Mouse (Mus musculus) limb, embryonic 11.5 days (tissue): ENCODE measurements at regions not wholly inside any gene's neighbourhood (a gene's known extent, or its start where the extent isn't known, plus 50 kb on each side); places are given as distances from the start of the nearest gene placed in this dataset.

Experiments used
- ATAC-seq: fragments of 200-750 bp; cut with Nextera tagmentation; 2 replicates; pipeline ENCODE4 v1.8.0; 2017; ENCODE audit warnings: low read depth; ENCODE audit not compliant: insufficient number of reproducible peaks, low FRiP score, low TSS enrichment
- DNase-seq: peaks from one replicate; pipeline ENCODE4 v3.0.0-alpha.2; 2015; ENCODE audit warnings: low spot score
- H3K27ac ChIP-seq: fragments of 300-500 bp; sonication (generic); replicated peaks from 2 replicates; pipeline ENCODE4 v1.5.1; 2014; ENCODE audit warnings: low read depth, mild to moderate bottlenecking, low read length
- H3K27me3 ChIP-seq: fragments of 300-500 bp; sonication (generic); 2 replicates; pipeline ENCODE4 v1.6.1; 2014; ENCODE audit warnings: mild to moderate bottlenecking, low read length, mixed read lengths; ENCODE audit not compliant: control insufficient read depth, insufficient read depth
- H3K36me3 ChIP-seq: fragments of 300-500 bp; sonication (generic); 2 replicates; pipeline ENCODE4 v1.6.1; 2014; ENCODE audit warnings: mild to moderate bottlenecking, low read length, moderate library complexity, mixed read lengths; ENCODE audit not compliant: control insufficient read depth, insufficient read depth
- H3K4me1 ChIP-seq: fragments of 300-500 bp; sonication (generic); 2 replicates; pipeline ENCODE4 v1.6.1; 2014; ENCODE audit warnings: low read length, mixed read lengths; ENCODE audit not compliant: control insufficient read depth, insufficient read depth
- H3K4me2 ChIP-seq: fragments of 300-500 bp; sonication (generic); 2 replicates; pipeline ENCODE4 v1.6.1; 2014; ENCODE audit warnings: low read depth, mild to moderate bottlenecking, moderate library complexity; ENCODE audit not compliant: severe bottlenecking
- H3K4me3 ChIP-seq: fragments of 300-500 bp; sonication (generic); 2 replicates; pipeline ENCODE4 v1.5.1; 2014; ENCODE audit warnings: low read depth, low read length
- H3K9ac ChIP-seq: fragments of 300-500 bp; sonication (generic); 2 replicates; pipeline ENCODE4 v1.6.1; 2014; ENCODE audit warnings: mild to moderate bottlenecking, low read length
- H3K9me3 ChIP-seq: fragments of 300-500 bp; sonication (generic); 2 replicates; pipeline ENCODE4 v1.6.1; 2016; ENCODE audit warnings: low read length; ENCODE audit not compliant: control insufficient read depth
- WGBS: fragments of 180-500 bp; shearing (Covaris S2); extraction: QIAGEN DNeasy Blood & Tissue Kit; methylation state at CpG from one replicate; pipeline ENCODE4 v1.1.7; 2014; 5-methylcytosine and 5-hydroxymethylcytosine counted together

DNA sequence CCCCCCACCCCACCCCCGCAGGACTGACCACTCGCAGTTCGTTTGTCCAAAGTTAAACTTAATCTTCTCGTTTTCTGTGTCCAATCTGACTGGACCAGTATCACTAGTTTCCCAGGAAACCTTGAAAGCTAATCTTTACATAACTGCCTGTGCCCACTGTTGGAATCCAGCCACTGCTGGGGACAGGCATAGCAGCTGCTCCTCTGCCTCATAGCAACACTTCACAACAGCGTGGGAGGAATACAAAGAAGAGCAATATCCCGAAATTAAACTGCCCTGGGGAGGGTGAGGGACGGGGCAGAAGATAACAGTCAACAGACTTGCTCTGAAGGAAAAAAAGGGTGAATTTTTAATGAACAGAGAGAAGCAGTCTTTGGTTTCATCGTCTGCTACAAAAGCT lies 456.8 kb downstream of the Kcnj2 start:
- no peak overlapping the region for H3K4me2 ChIP-seq
- 81% methylated on average over 8 of the region's 8 CpGs for WGBS
- H3K4me3 ChIP-seq: no peak overlapping the region
- DNase-seq (no peak), ATAC-seq (no peak)
- no peak overlapping the region for H3K9ac ChIP-seq
- no peaks in the 10 kb centered on the region for H3K36me3 ChIP-seq
- H3K9me3 ChIP-seq: no peaks in the 10 kb centered on the region
- H3K27me3 ChIP-seq: no peaks in the 10 kb centered on the region
- H3K4me1 ChIP-seq: no peaks in the 10 kb centered on the region
- no peak overlapping the region for H3K27ac ChIP-seq

DNA sequence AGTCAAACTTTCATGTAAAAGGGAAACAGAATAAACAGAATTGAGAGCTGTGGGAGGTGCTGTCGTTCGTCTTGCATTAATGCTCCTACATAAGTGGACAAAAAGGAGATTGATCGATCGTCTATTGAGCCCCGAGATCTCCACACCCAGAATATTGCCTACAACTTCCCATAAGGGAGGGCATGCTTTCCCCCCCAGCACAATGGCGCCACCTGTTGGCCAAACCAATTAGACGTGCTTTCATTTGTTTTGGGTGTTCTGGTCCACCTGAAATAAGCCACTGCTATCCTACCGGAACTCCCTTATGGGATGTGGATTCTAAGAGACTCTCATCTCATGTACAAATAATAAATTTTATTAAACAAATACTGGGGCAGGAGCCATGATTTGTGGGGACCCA lies 457.5 kb downstream of the Kcnj2 start:
- no peaks in the 10 kb centered on the region for H3K27me3 ChIP-seq

DNA sequence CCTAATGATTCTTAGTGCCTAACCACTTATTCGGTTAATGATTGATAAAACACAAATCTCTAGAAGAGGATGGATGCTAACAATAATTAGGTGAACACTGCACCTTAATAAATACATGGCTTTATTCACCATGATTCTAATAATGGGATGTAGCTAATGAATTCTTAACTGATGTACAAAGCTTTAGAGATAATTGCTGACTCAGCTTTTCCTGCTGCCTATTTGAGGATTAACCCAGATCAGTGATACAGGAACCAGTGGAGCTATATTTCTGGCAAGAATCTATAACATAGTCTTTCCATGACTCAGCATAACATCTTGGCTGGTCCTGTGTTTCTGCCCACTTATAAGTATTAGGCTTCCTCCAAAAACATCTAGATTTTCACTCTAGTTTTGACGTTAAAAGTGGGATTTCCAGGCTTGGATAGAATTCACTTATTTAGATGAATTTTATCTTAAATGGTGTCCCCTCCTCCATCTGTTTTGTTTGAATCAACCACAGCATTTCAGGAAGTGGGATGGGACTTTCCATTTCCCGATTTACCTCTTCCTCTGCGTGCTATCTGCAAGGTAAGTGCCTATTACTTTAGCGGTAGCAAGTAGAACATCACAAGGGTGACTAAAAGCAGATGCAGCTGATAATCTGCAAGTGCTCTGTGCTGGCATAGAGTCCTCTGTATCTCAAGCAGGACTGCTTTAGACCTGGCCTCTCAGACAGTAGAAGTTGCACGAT lies 460.2 kb downstream of the Kcnj2 start:
- Histone ChIP-seq H3K4me3 (no peak overlapping the region), H3K27me3 (no peaks in the 10 kb centered on the region), H3K9ac (no peak overlapping the region), H3K4me2 (no peak overlapping the region), H3K27ac (no peak overlapping the region), H3K4me1 (no peaks in the 10 kb centered on the region), H3K36me3 (no peaks in the 10 kb centered on the region), H3K9me3 (no peaks in the 10 kb centered on the region)
- ATAC-seq (no peak), DNase-seq (no peak)
- 91% methylated on average over 6 of the region's 6 CpGs for WGBS

More for the DNA sequence above, 457.5 kb downstream of the Kcnj2 start:
- Histone ChIP-seq H3K4me2 (no peak overlapping the region), H3K36me3 (no peaks in the 10 kb centered on the region), H3K4me3 (no peak overlapping the region), H3K9ac (no peak overlapping the region), H3K27ac (no peak overlapping the region), H3K4me1 (no peaks in the 10 kb centered on the region), H3K9me3 (no peaks in the 10 kb centered on the region)
- ATAC-seq (no peak), DNase-seq (peak; percentile 77)
- WGBS: 65% methylated on average over 8 of the region's 8 CpGs

DNA sequence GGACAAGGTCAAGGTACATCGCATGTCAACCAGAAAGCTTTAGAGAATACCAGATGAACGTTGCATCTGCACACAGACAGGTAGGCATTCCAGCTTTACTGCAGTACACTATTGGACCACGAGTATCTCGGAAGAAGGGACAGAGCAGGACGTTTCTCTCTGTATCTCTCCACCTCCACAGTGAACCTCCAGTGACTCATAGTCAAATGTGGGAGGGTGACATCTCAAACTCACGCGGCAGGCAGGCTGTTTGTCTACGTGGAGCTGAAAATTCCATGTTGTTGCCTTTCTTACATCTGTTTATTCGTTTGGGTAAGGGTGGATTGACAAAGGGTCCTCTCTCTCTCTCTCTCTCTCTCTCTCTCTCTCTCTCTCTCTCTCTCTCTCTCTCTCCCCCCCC lies 463.6 kb downstream of the Kcnj2 start:
- Histone ChIP-seq H3K36me3 (no peaks in the 10 kb centered on the region), H3K27ac (no peak overlapping the region), H3K4me1 (no peaks in the 10 kb centered on the region), H3K4me3 (no peak overlapping the region), H3K9ac (no peak overlapping the region), H3K27me3 (no peaks in the 10 kb centered on the region), H3K4me2 (no peak overlapping the region), H3K9me3 (no peaks in the 10 kb centered on the region)
- ATAC-seq (no peak), DNase-seq (no peak)
- WGBS: 81% methylated on average over 9 of the region's 9 CpGs

DNA sequence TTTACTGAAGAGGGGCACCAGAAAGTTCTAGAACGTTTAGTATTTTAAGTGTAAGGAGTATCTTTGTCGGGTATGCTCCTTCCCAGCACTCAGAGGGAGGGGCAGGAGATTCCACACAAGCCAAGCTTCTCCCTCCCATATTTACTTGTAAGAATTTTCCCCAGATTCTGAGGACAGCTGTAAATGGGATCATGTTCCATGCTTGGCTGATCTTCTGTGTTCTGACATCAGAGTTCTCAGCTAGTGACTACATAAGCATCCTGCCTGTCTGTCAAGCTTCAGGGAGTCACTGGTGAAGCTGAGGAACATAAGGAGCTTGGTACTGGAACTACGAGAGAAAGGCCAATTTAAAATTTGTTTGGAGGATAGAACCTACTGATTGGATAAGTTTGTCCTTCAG lies 464.9 kb downstream of the Kcnj2 start:
- Histone ChIP-seq H3K27ac (no peak overlapping the region), H3K4me3 (no peak overlapping the region), H3K4me1 (no peaks in the 10 kb centered on the region), H3K27me3 (no peaks in the 10 kb centered on the region), H3K9ac (no peak overlapping the region), H3K36me3 (no peaks in the 10 kb centered on the region), H3K9me3 (no peaks in the 10 kb centered on the region), H3K4me2 (no peak overlapping the region)
- 83% methylated on average over 3 of the region's 3 CpGs for WGBS
- ATAC-seq (no peak), DNase-seq (no peak)

DNA sequence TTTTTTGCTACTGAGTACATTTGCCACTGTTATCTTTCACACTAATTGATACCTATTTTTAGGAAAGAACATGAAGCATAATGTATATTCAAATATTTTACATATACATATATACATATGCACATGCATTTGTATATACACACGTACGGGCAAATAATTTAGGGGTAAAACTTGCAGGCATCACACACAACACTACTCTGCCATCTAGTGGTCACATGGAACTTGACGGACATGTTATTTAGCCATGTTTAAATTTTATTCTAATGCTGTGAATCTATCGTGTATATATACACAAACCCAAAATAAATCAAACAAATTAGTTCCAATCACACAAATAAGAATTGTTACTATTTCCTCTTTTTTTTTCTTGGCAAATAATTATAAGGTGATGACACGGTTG lies 466.5 kb downstream of the Kcnj2 start:
- no peak overlapping the region for H3K4me2 ChIP-seq
- H3K9me3 ChIP-seq: no peaks in the 10 kb centered on the region
- DNase-seq: peak; percentile 47
- H3K4me3 ChIP-seq: no peak overlapping the region
- H3K27me3 ChIP-seq: no peaks in the 10 kb centered on the region
- no peaks in the 10 kb centered on the region for H3K36me3 ChIP-seq
- whole genome bisulfite sequencing: 37% methylated on average over 5 of the region's 5 CpGs
- H3K9ac ChIP-seq: no peak overlapping the region
- no peak for ATAC-seq
- no peak overlapping the region for H3K27ac ChIP-seq
- peaks cover 6% of the 10 kb centered on the region; the same call in 1 of the 2 replicates for H3K4me1 ChIP-seq

DNA sequence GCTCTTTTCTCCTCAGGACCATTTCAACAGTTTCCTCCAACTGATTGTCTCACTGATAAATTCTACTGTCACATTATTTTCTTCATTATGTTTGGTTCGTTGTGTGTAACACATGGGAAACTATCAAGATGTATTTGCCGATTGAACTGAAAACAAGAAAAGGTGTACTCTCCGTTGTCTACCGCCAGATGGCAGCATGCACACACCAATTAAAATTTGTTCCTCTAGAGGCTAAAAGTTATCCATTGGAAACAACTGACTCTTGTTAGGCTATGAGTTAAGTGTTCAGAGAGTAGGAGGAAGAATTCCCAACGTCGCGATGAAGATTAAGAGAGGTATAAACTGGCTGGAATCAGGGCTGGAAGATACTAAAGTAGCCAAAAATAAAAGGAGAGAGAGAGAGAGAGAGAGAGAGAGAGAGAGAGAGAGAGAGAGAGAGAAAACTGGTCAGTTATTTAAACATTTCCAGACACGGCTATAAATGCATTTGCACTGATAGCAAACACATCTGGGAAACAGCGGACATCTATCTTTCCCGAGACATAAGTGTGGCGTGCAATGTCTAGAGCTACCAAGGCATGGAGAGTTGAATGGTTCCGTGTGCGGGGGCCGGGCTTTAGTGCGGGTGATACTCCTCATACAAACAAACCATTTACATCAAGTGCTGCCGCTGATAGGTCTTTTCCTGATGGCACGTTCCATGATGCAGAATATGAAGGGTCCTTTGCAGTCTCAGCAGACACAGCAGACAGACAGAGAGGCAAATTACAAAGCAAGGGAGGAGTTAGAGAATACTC lies 470.3 kb downstream of the Kcnj2 start:
- H3K4me1 ChIP-seq: peaks cover 12% of the 10 kb centered on the region; the same call in 1 of the 2 replicates
- DNase-seq (peak; percentile 87), ATAC-seq (no peak)
- H3K9ac ChIP-seq: no peak overlapping the region
- whole genome bisulfite sequencing: 36% methylated on average over 17 of the region's 17 CpGs
- H3K36me3 ChIP-seq: no peaks in the 10 kb centered on the region
- H3K4me3 ChIP-seq: no peak overlapping the region
- no peaks in the 10 kb centered on the region for H3K27me3 ChIP-seq
- H3K27ac ChIP-seq: no peak overlapping the region
- no peaks in the 10 kb centered on the region for H3K9me3 ChIP-seq
- H3K4me2 ChIP-seq: peak overlapping the region; percentile 27; the same call in 1 of the 2 replicates

DNA sequence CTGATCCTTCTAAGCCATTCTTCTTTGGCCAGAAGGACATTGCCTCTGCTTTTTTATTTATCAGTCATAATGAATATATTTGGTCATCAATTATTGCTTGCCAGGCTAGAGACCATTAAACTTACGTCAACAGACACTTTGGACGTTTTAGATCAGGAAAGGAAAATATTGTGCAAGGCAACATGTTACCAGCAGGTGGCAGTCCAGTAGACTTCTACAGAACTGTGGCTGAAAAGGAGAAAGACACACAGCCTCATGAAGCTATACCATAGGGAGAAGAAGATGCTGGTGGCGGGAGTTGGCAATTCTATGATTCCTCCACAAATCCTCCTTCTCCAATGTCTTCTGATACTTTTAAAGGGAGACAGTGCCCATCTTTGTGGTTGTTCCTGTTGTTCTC lies 471.7 kb downstream of the Kcnj2 start:
- WGBS: 25% methylated on average over 3 of the region's 3 CpGs
- Histone ChIP-seq H3K4me3 (no peak overlapping the region), H3K9ac (no peak overlapping the region), H3K36me3 (no peaks in the 10 kb centered on the region), H3K27me3 (no peaks in the 10 kb centered on the region), H3K4me2 (no peak overlapping the region), H3K9me3 (no peaks in the 10 kb centered on the region), H3K4me1 (peaks cover 17% of the 10 kb centered on the region; the same call in 1 of the 2 replicates), H3K27ac (no peak overlapping the region)
- ATAC-seq (no peak), DNase-seq (peak; percentile 81)
